Mouse (Mus musculus): ENCODE measurements around the gene Sohlh2. TPM values are rescaled to one million over a fixed set of nuclear protein-coding genes. Genes with fewer than 3 reads are reported as not detected.

The Sohlh2 gene
- total RNA-seq, 2 experiments from 2014 or later = not detected

Small RNAs within 50 kb of the gene (microRNA-seq; reads per million reads assigned to microRNA genes)
- gene Gm22029 = 0 reads per million in 2 experiments

Other genes with a start within 250 kb of the Sohlh2 start
- 1 to 10 TPM; 1.6 to 1.7 TPM for gene Ccna1, start 126.5 kb upstream of the Sohlh2 start, total RNA-seq (2021)
- gene Spg20, start 69.9 kb upstream of the Sohlh2 start, total RNA-seq (2021) = 10 to 100 TPM; 46.7 to 58.2 TPM
- gene Ccdc169, start 44.7 kb upstream of the Sohlh2 start, total RNA-seq (2021) = under 1 TPM in 1 of 2 experiments, not detected in 1; 0.38 TPM
- 100 to 1,000 TPM; 528 to 532 TPM for gene Dclk1, start 60.3 kb downstream of the Sohlh2 start, total RNA-seq (2021)